Mouse (Mus musculus) kidney, postnatal 0 days (tissue): Measurements from ENCODE around the gene Tbce. TPM values are rescaled to one million over a fixed set of nuclear protein-coding genes. Genes with fewer than 3 reads are reported as not detected.

Experiments
- ATAC-seq: fragments of 200-750 bp; cut with Nextera tagmentation; replicated peaks from 2 replicates; pipeline ENCODE4 v1.8.0; 2017; ENCODE audit warnings: low read depth, moderate number of reproducible peaks, moderate TSS enrichment, moderate library complexity; ENCODE audit not compliant: low FRiP score
- DNase-seq: peaks from one replicate; pipeline ENCODE4 v3.0.0-alpha.2; 2016; ENCODE audit warnings: low spot score
- H3K27ac ChIP-seq: fragments of 300-500 bp; sonication (generic); 2 replicates; pipeline ENCODE4 v1.5.1; 2014; ENCODE audit warnings: mild to moderate bottlenecking
- H3K27me3 ChIP-seq: fragments of 300-500 bp; sonication (generic); 2 replicates; pipeline ENCODE4 v1.6.1; 2014; ENCODE audit warnings: low read length, mixed read lengths; ENCODE audit not compliant: insufficient read depth
- H3K36me3 ChIP-seq: fragments of 300-500 bp; sonication (generic); 2 replicates; pipeline ENCODE4 v1.6.1; 2014; ENCODE audit warnings: low read length, mixed read lengths; ENCODE audit not compliant: insufficient read depth
- H3K4me1 ChIP-seq: fragments of 300-500 bp; sonication (generic); replicated peaks from 2 replicates; pipeline ENCODE4 v1.6.1; 2014; ENCODE audit warnings: antibody characterized with exemption, low read length, mixed read lengths; ENCODE audit not compliant: insufficient read depth
- H3K4me2 ChIP-seq: fragments of 300-500 bp; sonication (generic); 2 replicates; pipeline ENCODE4 v1.6.1; 2014; ENCODE audit warnings: mild to moderate bottlenecking, low read length, moderate library complexity, mixed read lengths
- H3K4me3 ChIP-seq: fragments of 300-500 bp; sonication (generic); replicated peaks from 2 replicates; pipeline ENCODE4 v1.5.1; 2014; ENCODE audit warnings: low read depth, low read length
- H3K9ac ChIP-seq: fragments of 300-500 bp; sonication (generic); 2 replicates; pipeline ENCODE4 v1.6.1; 2014; ENCODE audit warnings: low read depth, low read length
- H3K9me3 ChIP-seq: fragments of 300-500 bp; sonication (generic); replicated peaks from 2 replicates; pipeline ENCODE4 v1.6.1; 2016; ENCODE audit warnings: low read length, inconsistent platforms, mixed read lengths
- CTCF ChIP-seq: IDR thresholded peaks from 2 replicates; pipeline ENCODE4 v1.5.1; 2016; ENCODE audit warnings: antibody characterized with exemption, low read depth, mild to moderate bottlenecking, moderate library complexity
- WGBS: fragments of 180-500 bp; shearing (Covaris S2); extraction: QIAGEN DNeasy Blood & Tissue Kit; methylation state at CpG from one replicate; pipeline ENCODE4 v1.1.7; 2014; 5-methylcytosine and 5-hydroxymethylcytosine counted together
- polyA plus RNA-seq: library from polyadenylated mRNA; unstranded; fragments of >200 nt; fragmentation: Nextera tagmentation; extraction: Ambion mirVana; gene quantifications from 2 replicates; pipeline ENCODE4 v1.2.1, GENCODE M21; 2015

Gene Tbce
- polyA plus RNA-seq, 1 experiment from 2014 or later: 48.0 TPM

DNA sequence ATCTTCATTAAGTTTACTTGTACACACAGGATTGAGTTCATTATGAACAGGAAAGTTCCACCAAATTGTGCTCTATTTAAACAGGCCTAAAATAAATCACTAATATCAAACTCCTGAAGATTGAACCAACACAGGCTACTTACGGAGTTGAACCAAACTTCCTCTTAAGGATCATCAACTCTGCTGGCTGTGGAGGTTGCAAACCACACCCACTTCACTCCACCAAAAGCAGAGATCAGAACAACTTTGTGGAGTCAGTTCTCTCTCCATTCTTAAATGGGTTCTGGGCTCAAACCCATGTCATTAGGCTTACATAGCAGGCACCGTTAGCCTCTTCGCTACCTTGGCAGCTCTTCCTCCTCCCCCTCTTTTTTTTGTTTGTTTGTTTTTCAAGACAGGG, 20.6 kb downstream of the Tbce start:
- Histone ChIP-seq H3K36me3 (peaks cover 18% of the 10 kb centered on the region), H3K4me3 (no peak overlapping the region), H3K9me3 (no peaks in the 10 kb centered on the region), H3K9ac (no peak overlapping the region), H3K4me2 (no peak overlapping the region), H3K27me3 (no peaks in the 10 kb centered on the region), H3K4me1 (no peaks in the 10 kb centered on the region), H3K27ac (no peak overlapping the region)
- no peak for DNase-seq
- no peak for TF ChIP-seq CTCF
- ATAC-seq: no peak
- WGBS: 91% methylated on average over 3 of the region's 3 CpGs

DNA sequence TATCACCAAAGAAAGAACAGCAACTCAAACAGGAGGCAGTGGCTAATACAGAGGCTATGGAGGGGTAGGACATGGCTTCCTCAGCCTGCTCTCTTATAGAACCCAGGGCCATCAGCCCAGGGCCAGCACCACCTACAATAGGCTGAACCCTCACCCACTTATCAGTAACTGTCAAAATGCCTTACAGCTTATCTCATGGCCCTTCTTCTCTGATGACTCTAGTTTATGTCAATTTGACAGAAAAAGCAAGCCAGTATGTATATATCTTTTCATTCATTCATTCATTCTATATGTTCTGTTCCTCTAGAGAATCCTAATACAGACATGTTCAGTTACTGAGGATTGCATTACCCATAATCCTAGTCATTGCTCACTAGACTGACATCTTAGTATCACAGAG, 21.2 kb downstream of the Tbce start:
- Histone ChIP-seq H3K4me3 (no peak overlapping the region), H3K36me3 (peaks cover 21% of the 10 kb centered on the region), H3K4me2 (no peak overlapping the region), H3K9me3 (no peaks in the 10 kb centered on the region), H3K9ac (no peak overlapping the region), H3K4me1 (no peaks in the 10 kb centered on the region), H3K27ac (no peak overlapping the region), H3K27me3 (no peaks in the 10 kb centered on the region)
- no peak for TF ChIP-seq CTCF
- DNase-seq (no peak), ATAC-seq (no peak)

DNA sequence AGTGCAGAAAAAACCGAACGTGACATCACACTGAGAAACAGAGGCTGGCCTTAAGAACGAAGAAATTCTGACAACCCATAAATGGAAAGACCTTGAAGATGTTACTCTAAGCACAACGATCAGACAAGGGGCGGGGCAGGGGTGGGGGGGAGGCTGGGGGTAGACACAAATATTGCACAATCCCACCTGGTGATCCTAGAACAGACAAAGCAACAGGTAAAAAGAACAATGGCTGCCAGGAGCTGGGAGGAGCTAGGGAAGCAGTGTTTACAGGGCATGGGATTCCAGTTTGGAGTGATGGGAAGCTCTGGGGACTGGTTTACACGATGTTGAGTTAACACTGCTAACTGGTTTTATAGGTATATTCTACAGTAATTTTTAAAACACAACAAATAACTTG, 23.8 kb downstream of the Tbce start:
- Histone ChIP-seq H3K4me2 (no peak overlapping the region), H3K27me3 (no peaks in the 10 kb centered on the region), H3K27ac (no peak overlapping the region), H3K4me3 (no peak overlapping the region), H3K9ac (no peak overlapping the region), H3K36me3 (peaks cover 37% of the 10 kb centered on the region), H3K4me1 (no peaks in the 10 kb centered on the region), H3K9me3 (no peaks in the 10 kb centered on the region)
- TF ChIP-seq CTCF: no peak
- ATAC-seq (no peak), DNase-seq (no peak)
- WGBS: 90% methylated on average over 6 of the region's 6 CpGs

DNA sequence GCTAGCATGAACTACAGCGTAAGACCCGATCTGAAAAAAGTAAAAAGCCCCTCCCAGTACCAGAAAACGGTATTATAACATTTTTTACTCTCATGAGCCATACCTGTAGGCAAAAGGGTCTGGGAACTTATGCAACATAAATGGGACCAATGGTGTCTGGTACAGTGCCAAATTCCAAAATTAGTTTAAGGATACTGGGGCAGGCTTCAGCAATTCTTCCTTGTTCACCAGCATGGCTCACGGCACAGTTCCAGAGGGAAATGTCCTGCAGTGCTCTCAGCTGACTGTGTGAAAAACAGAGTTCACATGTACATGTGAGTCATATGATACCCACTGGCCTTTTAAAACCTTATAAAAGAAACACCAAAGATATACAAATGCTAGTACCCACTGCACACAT, 24.9 kb downstream of the Tbce start:
- Histone ChIP-seq H3K36me3 (peaks cover 43% of the 10 kb centered on the region), H3K27me3 (no peaks in the 10 kb centered on the region), H3K27ac (no peak overlapping the region), H3K4me3 (no peak overlapping the region), H3K9me3 (no peaks in the 10 kb centered on the region), H3K4me1 (no peaks in the 10 kb centered on the region), H3K9ac (no peak overlapping the region), H3K4me2 (no peak overlapping the region)
- TF ChIP-seq CTCF: no peak
- DNase-seq (no peak), ATAC-seq (no peak)
- WGBS: 92% methylated on average over 4 of the region's 4 CpGs

DNA sequence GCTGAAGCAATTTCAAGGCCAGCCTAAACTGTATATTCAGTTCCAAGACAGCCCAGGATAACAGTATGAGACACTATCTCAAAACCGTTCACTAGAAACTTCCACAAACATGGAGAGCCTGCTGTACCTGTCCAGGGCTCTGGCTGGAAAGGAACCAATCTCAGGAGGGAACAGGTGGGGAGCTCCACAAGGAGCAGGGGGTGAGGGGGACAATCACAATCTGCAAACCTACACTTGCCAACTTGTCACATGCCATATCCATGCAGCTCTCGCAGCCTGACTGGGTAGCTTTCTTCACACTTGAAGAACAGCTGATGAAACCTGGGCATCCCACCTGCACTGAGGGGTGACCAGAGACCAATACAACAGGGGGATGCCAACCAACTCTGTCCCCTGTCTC, 25.4 kb downstream of the Tbce start:
- Histone ChIP-seq H3K36me3 (peaks cover 45% of the 10 kb centered on the region), H3K27ac (no peak overlapping the region), H3K9ac (no peak overlapping the region), H3K9me3 (no peaks in the 10 kb centered on the region), H3K4me2 (no peak overlapping the region), H3K4me3 (no peak overlapping the region), H3K4me1 (no peaks in the 10 kb centered on the region), H3K27me3 (no peaks in the 10 kb centered on the region)
- no peak for ATAC-seq
- DNase-seq: no peak
- no peak for TF ChIP-seq CTCF
- WGBS: 94% methylated on average over 2 of the region's 2 CpGs

DNA sequence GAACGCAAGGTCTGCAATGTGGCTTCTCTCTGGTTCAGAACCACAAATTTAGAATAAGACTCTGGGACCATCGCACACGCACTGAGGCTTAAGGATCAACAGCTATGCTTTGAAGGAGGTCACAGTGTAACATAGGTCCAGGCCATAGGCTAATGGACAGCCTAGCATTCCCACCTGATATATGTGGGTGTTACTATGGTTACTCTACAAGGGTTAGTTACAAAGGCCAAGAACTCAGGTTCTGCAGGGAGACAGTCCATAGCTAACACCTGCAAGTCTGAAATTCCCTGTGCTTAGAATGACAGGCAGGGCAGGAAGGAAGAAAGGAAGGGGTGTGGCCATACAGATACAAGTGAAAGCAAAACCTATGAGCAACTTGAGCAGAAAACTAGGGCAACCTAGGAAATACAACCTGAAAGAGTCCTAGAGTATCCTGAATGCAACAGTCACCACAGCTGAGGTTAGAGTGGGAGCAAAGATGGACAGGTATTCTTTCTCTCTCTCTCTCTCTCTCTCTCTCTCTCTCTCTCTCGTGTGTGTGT, 27.9 kb downstream of the Tbce start:
- TF ChIP-seq CTCF: no peak
- Histone ChIP-seq H3K27ac (no peak overlapping the region), H3K4me3 (no peak overlapping the region), H3K4me2 (no peak overlapping the region), H3K9ac (no peak overlapping the region), H3K36me3 (peaks cover 38% of the 10 kb centered on the region), H3K27me3 (no peaks in the 10 kb centered on the region), H3K4me1 (no peaks in the 10 kb centered on the region), H3K9me3 (no peaks in the 10 kb centered on the region)
- DNase-seq (no peak), ATAC-seq (no peak)
- WGBS: 91% methylated on average over 4 of the region's 4 CpGs

DNA sequence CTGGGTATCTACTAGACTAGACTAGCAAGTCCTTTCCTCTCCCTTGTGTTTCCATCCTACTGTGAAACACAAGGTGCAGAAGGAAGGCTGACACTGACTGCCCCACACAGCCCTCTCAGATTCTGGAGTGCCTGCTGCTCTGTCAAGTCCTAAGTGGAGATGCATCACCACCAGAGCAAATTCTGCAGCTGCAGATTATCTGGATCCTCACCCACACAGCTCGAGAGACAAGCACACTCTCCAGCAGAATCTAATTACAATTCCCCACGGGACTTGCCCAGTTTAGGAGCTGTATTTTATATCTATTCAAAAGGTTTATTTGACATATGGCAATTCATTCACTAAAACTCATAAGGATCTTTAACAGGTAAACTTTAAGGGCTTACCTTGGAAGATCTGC, 33.4 kb downstream of the Tbce start:
- Histone ChIP-seq H3K4me1 (no peaks in the 10 kb centered on the region), H3K36me3 (peaks cover 37% of the 10 kb centered on the region; the same call in 1 of the 2 replicates), H3K4me3 (no peak overlapping the region), H3K27me3 (no peaks in the 10 kb centered on the region), H3K27ac (no peak overlapping the region), H3K4me2 (no peak overlapping the region), H3K9ac (no peak overlapping the region), H3K9me3 (no peaks in the 10 kb centered on the region)
- ATAC-seq (no peak), DNase-seq (no peak)
- 68% methylated on average over 2 of the region's 2 CpGs for WGBS
- no peak for TF ChIP-seq CTCF
